Mouse (Mus musculus): ENCODE data around the gene Hsd3b2. TPM values are rescaled to one million over a fixed set of nuclear protein-coding genes. Genes with fewer than 3 reads are reported as not detected.

Hsd3b2 gene
- polyA plus RNA-seq (2014; fragmentation: Illumina TruSeq; extraction: RNeasy Lipid Tissue Mini Kit (QIAGEN cat#74804); ENCODE audit: low replicate concordance) = 4.0 TPM

DNA sequence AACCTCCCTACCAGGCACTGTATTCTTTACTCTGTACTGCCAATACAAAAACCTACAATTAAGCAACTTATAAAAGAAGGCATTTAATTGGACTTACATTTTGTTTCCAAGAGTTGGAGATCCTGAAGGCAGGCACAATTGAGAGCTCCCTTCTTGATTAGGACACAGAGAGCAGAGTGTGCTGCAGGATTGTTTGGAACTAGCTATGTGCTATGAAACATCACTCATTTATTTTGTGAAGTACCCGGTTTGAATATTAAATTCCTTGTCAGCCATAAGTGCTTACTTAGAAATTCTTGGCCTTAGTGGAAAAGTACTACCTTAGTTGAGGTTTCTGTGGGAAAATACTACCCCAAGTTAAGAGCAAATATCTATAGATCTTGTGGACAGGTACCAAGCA, at the start of gene Hsd3b2:
Gene Hsd3b2 (minus strand): TSS at position 168 of the 400 bp plus-strand sequence.

Other genes with a start within 250 kb of the Hsd3b2 start
- not detected for gene Hsd3b4, start 214.0 kb downstream of the Hsd3b2 start, polyA plus RNA-seq (2014; fragmentation: Illumina TruSeq; extraction: RNeasy Lipid Tissue Mini Kit (QIAGEN cat#74804); ENCODE audit: low replicate concordance)
- not detected for gene Gm10681, start 135.7 kb downstream of the Hsd3b2 start, polyA plus RNA-seq (2014; fragmentation: Illumina TruSeq; extraction: RNeasy Lipid Tissue Mini Kit (QIAGEN cat#74804); ENCODE audit: low replicate concordance)
- not detected for gene Hsd3b5, start 94.3 kb downstream of the Hsd3b2 start, polyA plus RNA-seq (2014; fragmentation: Illumina TruSeq; extraction: RNeasy Lipid Tissue Mini Kit (QIAGEN cat#74804); ENCODE audit: low replicate concordance)
- 8.7 TPM for gene Hsd3b3, start 38.6 kb upstream of the Hsd3b2 start, polyA plus RNA-seq (2014; fragmentation: Illumina TruSeq; extraction: RNeasy Lipid Tissue Mini Kit (QIAGEN cat#74804); ENCODE audit: low replicate concordance)
- not detected for gene Hsd3b6, start 89.9 kb upstream of the Hsd3b2 start, polyA plus RNA-seq (2014; fragmentation: Illumina TruSeq; extraction: RNeasy Lipid Tissue Mini Kit (QIAGEN cat#74804); ENCODE audit: low replicate concordance)
- not detected for gene Hsd3b1, start 135.3 kb upstream of the Hsd3b2 start, polyA plus RNA-seq (2014; fragmentation: Illumina TruSeq; extraction: RNeasy Lipid Tissue Mini Kit (QIAGEN cat#74804); ENCODE audit: low replicate concordance)
- 1.4 TPM for gene Hao2, start 168.7 kb upstream of the Hsd3b2 start, polyA plus RNA-seq (2014; fragmentation: Illumina TruSeq; extraction: RNeasy Lipid Tissue Mini Kit (QIAGEN cat#74804); ENCODE audit: low replicate concordance)